Mouse (Mus musculus): ENCODE results near the gene Sec11a. TPM values are rescaled to one million over a fixed set of nuclear protein-coding genes. Genes with fewer than 3 reads are reported as not detected.

The Sec11a gene
- polyA plus RNA-seq, 1 experiment from 2014 or later, result 135 TPM

Other genes with a start within 250 kb of the Sec11a start
- 33.5 and 35.9 TPM in 2 replicates for gene Iqgap1, start 121.8 kb downstream of the Sec11a start, polyA plus RNA-seq (2014; fragmentation: Nextera tagmentation; extraction: Ambion mirVana)
- 1.8 and 2.3 TPM in 2 replicates for gene Zscan2, start 86.9 kb downstream of the Sec11a start, polyA plus RNA-seq (2014; fragmentation: Nextera tagmentation; extraction: Ambion mirVana)
- 21.6 and 24.2 TPM in 2 replicates for gene Wdr73, start 46.5 kb downstream of the Sec11a start, polyA plus RNA-seq (2014; fragmentation: Nextera tagmentation; extraction: Ambion mirVana)
- 4.7 and 4.9 TPM in 2 replicates for gene Nmb, start 42.7 kb downstream of the Sec11a start, polyA plus RNA-seq (2014; fragmentation: Nextera tagmentation; extraction: Ambion mirVana)
- gene Zfp592, start 45.9 kb upstream of the Sec11a start, polyA plus RNA-seq (2014; fragmentation: Nextera tagmentation; extraction: Ambion mirVana), result 12.4 and 13.4 TPM in 2 replicates
- 22.8 and 24.2 TPM in 2 replicates for gene Alpk3, start 109.8 kb upstream of the Sec11a start, polyA plus RNA-seq (2014; fragmentation: Nextera tagmentation; extraction: Ambion mirVana)
- gene Slc28a1, start 167.0 kb upstream of the Sec11a start, polyA plus RNA-seq (2014; fragmentation: Nextera tagmentation; extraction: Ambion mirVana), result 0.07 and 0.14 TPM in 2 replicates